Mouse (Mus musculus) liver, adult 2 months (tissue): ENCODE data around the gene Nfkbia. TPM values are rescaled to one million over a fixed set of nuclear protein-coding genes. Genes with fewer than 3 reads are reported as not detected.

ENCODE experiments used
- DNase-seq: peaks from one replicate; pipeline ENCODE4 v3.0.0-alpha.2; 2011; ENCODE audit warnings: low read depth, low spot score; ENCODE audit errors: extremely low read depth
- H3K27ac ChIP-seq: fragments of 200-500 bp; replicated peaks from 2 replicates; pipeline ENCODE4 v1.5.1; 2012; ENCODE audit warnings: low read depth, mild to moderate bottlenecking, control low read depth, inconsistent platforms, low read length; ENCODE audit not compliant: insufficient read depth
- H3K27me3 ChIP-seq: fragments of 200-500 bp; 2 replicates; pipeline ENCODE4 v1.6.1; 2012; ENCODE audit warnings: mild to moderate bottlenecking, moderate library complexity, low read length, inconsistent platforms; ENCODE audit not compliant: control insufficient read depth, insufficient read depth
- H3K36me3 ChIP-seq: fragments of 200-500 bp; 2 replicates; pipeline ENCODE4 v1.6.1; 2012; ENCODE audit warnings: low read length, inconsistent platforms; ENCODE audit not compliant: control insufficient read depth, insufficient read depth
- H3K4me1 ChIP-seq: fragments of 200-500 bp; 2 replicates; pipeline ENCODE4 v1.6.1; 2011; ENCODE audit warnings: low read length; ENCODE audit not compliant: control insufficient read depth, insufficient read depth
- H3K4me3 ChIP-seq: fragments of 200-500 bp; 2 replicates; pipeline ENCODE4 v1.5.1; 2011; ENCODE audit warnings: low read depth, mild to moderate bottlenecking, control low read depth, low read length, moderate library complexity; ENCODE audit not compliant: insufficient read depth
- H3K79me2 ChIP-seq: fragments of 200-500 bp; 2 replicates; pipeline ENCODE4 v1.6.1; 2012; ENCODE audit warnings: inconsistent platforms, mild to moderate bottlenecking, low read length, moderate library complexity; ENCODE audit not compliant: control insufficient read depth, insufficient read depth
- H3K9ac ChIP-seq: fragments of 200-500 bp; 2 replicates; pipeline ENCODE4 v1.6.1; 2012; ENCODE audit warnings: low read depth, mild to moderate bottlenecking, control low read depth, inconsistent platforms, low read length
- CTCF ChIP-seq: fragments of 200-500 bp; IDR thresholded peaks from 2 replicates; pipeline ENCODE4 v1.5.1; 2011; ENCODE audit warnings: low read depth, low read length, control low read depth
- POLR2A ChIP-seq: fragments of 200-500 bp; IDR thresholded peaks from 2 replicates; pipeline ENCODE4 v1.6.1; 2011; ENCODE audit warnings: low read length, control low read depth; ENCODE audit not compliant: insufficient read depth; ENCODE audit errors: extremely low read depth
- WGBS: fragments of 180-500 bp; shearing (Covaris S2); methylation state at CpG from one replicate; pipeline ENCODE4 v1.1.7; 2018; 5-methylcytosine and 5-hydroxymethylcytosine counted together
- polyA plus RNA-seq: library from polyadenylated mRNA; depleted of rRNA; stranded (reverse); fragments of >200 nt; gene quantifications from 2 replicates; pipeline ENCODE4 v1.2.3, GENCODE M21; 2012
- total RNA-seq: library from RNA; depleted of rRNA; stranded (reverse); fragments of >200 nt; gene quantifications from 2 replicates; pipeline ENCODE4 v1.2.3, GENCODE M21; 2014

Gene Nfkbia
- total and polyA plus RNA-seq, 2 experiments: 76.4 to 85.6 TPM

- WGBS: 68% methylated on average over 7 of the region's 7 CpGs
- Histone ChIP-seq H3K4me3 (no peak overlapping the region), H3K27ac (no peak overlapping the region), H3K36me3 (no peaks in the 10 kb centered on the region), H3K9ac (no peak overlapping the region), H3K27me3 (peaks cover 6% of the 10 kb centered on the region; the same call in 1 of the 2 replicates), H3K4me1 (no peaks in the 10 kb centered on the region), H3K79me2 (no peaks in the 10 kb centered on the region)
- TF ChIP-seq CTCF (no peak), POLR2A (no peak)
- no peak for DNase-seq
Measured at GRCm38 (mm10) chr12:55505314-55506028, 13.0 kb upstream of the Nfkbia start.

DNA sequence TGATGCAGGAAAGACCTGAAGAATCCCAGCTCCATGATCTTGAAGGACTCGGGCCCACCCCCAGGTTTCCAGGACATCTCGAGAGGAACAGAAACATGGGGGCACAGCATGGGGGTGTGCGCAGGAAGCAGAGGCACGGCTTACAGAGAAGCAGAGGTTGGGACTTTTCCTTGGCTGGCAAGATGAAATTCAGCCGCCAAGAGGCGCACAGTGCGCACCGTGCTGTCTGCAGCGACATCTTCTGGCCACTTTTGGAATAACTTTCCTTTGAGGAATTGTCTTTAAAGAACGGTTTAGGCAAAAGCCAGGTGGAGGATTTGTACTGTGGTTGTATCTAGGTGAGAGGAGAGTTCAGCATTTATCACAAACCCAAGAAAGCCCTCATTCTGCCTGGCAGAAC, 6.6 kb upstream of the Nfkbia start:
- H3K79me2 ChIP-seq: no peaks in the 10 kb centered on the region
- H3K4me3 ChIP-seq: no peak overlapping the region
- no peaks in the 10 kb centered on the region for H3K36me3 ChIP-seq
- H3K4me1 ChIP-seq: no peaks in the 10 kb centered on the region
- 1% methylated on average over 10 of the region's 10 CpGs for WGBS
- peak; percentile 54 for DNase-seq
- H3K9ac ChIP-seq: no peak overlapping the region
- no peak overlapping the region for H3K27ac ChIP-seq
- TF ChIP-seq CTCF: peak; percentile 99
- TF ChIP-seq POLR2A: no peak
- peaks cover 4% of the 10 kb centered on the region; the same call in 1 of the 2 replicates for H3K27me3 ChIP-seq

DNA sequence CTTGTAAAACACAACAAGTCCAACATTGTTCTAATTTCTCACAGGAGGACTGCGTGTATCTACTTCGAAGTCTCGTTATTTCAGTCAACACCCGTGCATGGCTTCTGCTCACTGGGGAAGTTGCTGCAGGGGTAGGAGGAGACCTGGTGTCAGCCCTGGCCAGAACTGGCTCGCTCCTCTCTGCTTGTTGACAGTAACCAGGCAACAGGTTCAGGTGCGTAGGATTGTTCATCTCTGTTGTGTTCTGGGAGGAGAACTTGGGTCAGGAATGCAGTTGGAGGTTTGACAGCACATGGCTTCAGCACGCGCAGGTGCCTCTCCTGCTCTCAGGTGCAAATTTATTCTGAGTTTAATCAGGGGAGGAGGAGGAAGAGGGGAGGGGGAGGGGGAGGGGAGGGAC, 5.3 kb upstream of the Nfkbia start:
- 0 out of 2 replicates have a peak, but pooled peaks cover 3% of the 10 kb centered on the region for H3K27me3 ChIP-seq
- no peak overlapping the region for H3K27ac ChIP-seq
- no peak overlapping the region for H3K4me3 ChIP-seq
- H3K36me3 ChIP-seq: no peaks in the 10 kb centered on the region
- H3K79me2 ChIP-seq: no peaks in the 10 kb centered on the region
- H3K9ac ChIP-seq: no peak overlapping the region
- DNase-seq: no peak
- H3K4me1 ChIP-seq: 0 out of 2 replicates have a peak, but pooled peaks cover 4% of the 10 kb centered on the region
- 46% methylated on average over 8 of the region's 8 CpGs for WGBS
- TF ChIP-seq CTCF (no peak), POLR2A (no peak)

GRCm38 (mm10) chr12:55495902-55496605, 3.6 kb upstream of the Nfkbia start:
- no peak overlapping the region for H3K27ac ChIP-seq
- no peak overlapping the region for H3K4me3 ChIP-seq
- H3K4me1 ChIP-seq: peaks cover 5% of the 10 kb centered on the region; the same call in 1 of the 2 replicates
- H3K79me2 ChIP-seq: peaks cover 6% of the 10 kb centered on the region; the same call in 1 of the 2 replicates
- DNase-seq: no peak
- H3K9ac ChIP-seq: no peak overlapping the region
- H3K27me3 ChIP-seq: 0 out of 2 replicates have a peak, but pooled peaks cover 2% of the 10 kb centered on the region
- 82% methylated on average over 5 of the region's 5 CpGs for WGBS
- H3K36me3 ChIP-seq: peaks cover 5% of the 10 kb centered on the region
- TF ChIP-seq POLR2A (no peak), CTCF (no peak)

- Histone ChIP-seq H3K4me3 (no peak overlapping the region), H3K79me2 (peaks cover 8% of the 10 kb centered on the region; the same call in 1 of the 2 replicates), H3K9ac (no peak overlapping the region), H3K36me3 (peaks cover 12% of the 10 kb centered on the region), H3K27ac (no peak overlapping the region), H3K27me3 (no peaks in the 10 kb centered on the region), H3K4me1 (peaks cover 10% of the 10 kb centered on the region)
- 22% methylated on average over 9 of the region's 9 CpGs for WGBS
- TF ChIP-seq POLR2A (no peak), CTCF (peak; percentile 74)
- peak; percentile 70 for DNase-seq
Measured at GRCm38 (mm10) chr12:55495114-55495901, 2.9 kb upstream of the Nfkbia start.
